Mouse (Mus musculus): ENCODE data around the gene Sipa1l3. TPM values are rescaled to one million over a fixed set of nuclear protein-coding genes. Genes with fewer than 3 reads are reported as not detected.

Sipa1l3 gene
- total RNA-seq, 2 experiments from 2014 or later: 51.3 to 61.8 TPM

- intact Hi-C loops (cut with DNase I): no loop called here
- no peak overlapping the region for H3K4me3 ChIP-seq
- no peak for DNase-seq (ENCODE audit: extremely low spot score in 1 of 2, low spot score in 2 of 2)
- H3K27ac ChIP-seq: no peak overlapping the region
- TF ChIP-seq CTCF (IDR thresholded peaks at IDR 0.05): no peak
Observed at GRCm38 (mm10) chr7:29505337-29506318, 12.8 kb downstream of the Sipa1l3 start.

GRCm38 (mm10) chr7:29504683-29505290 is 13.7 kb downstream of the Sipa1l3 start:
- Histone ChIP-seq H3K27ac (no peak overlapping the region), H3K4me3 (no peak overlapping the region)
- no peak for TF ChIP-seq CTCF (IDR thresholded peaks at IDR 0.05)
- no peak for DNase-seq (ENCODE audit: extremely low spot score in 1 of 2, low spot score in 2 of 2)
- intact Hi-C loops (cut with DNase I): no loop called here

- no peak overlapping the region for H3K4me3 ChIP-seq
- DNase-seq (ENCODE audit: extremely low spot score in 1 of 2, low spot score in 2 of 2): no peak
- intact Hi-C loops (cut with DNase I): no loop called here
- H3K27ac ChIP-seq: no peak overlapping the region
- TF ChIP-seq CTCF (IDR thresholded peaks at IDR 0.05): no peak
Observed at GRCm38 (mm10) chr7:29503616-29504015, 14.8 kb downstream of the Sipa1l3 start.

DNA sequence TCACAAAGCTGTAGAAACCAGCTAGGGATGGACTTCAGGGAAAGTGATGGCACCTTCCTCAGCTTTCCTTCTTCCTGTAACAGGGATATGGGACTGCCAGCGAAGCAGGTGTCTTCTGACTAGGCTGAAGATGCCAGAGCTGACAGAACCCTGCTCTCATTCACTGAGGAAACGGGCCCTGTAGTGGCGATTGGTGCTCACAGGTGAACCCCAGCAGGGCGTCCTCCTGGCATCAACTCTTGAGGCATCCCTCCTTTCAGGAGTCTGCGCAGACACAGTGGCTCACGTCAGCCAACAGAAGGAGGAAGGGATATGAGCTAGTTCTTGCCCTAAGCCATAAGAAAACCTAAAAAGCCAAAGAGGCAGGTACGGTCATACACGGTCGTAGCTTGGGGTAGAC is 17.2 kb downstream of the Sipa1l3 start:
- H3K27ac ChIP-seq: no peak overlapping the region
- intact Hi-C loops (cut with DNase I): no loop called here
- H3K4me3 ChIP-seq: no peak overlapping the region
- no peak for TF ChIP-seq CTCF (IDR thresholded peaks at IDR 0.05)
- DNase-seq (ENCODE audit: extremely low spot score in 1 of 2, low spot score in 2 of 2): no peak

DNA sequence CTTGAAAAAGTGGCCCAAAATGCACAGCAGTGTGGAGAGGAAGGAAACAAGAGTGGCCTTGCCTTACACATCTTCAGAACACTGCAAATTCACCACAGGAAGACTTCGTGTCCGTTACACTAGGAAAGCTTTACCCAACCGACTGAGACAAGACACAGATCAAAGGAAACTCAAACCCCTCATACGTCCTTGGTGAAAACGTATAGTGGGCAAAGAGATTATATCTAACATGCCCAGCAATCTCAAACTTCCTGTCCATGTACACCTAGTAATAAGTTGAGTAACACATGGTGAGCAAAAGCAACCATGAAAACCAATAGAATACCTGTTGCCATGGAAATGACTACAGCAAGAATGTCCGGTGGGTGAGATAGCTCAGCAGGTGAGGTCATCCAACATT is 19.4 kb downstream of the Sipa1l3 start:
- no peak for DNase-seq (ENCODE audit: extremely low spot score in 1 of 2, low spot score in 2 of 2)
- no peak overlapping the region for H3K4me3 ChIP-seq
- intact Hi-C loops (cut with DNase I): no loop called here
- no peak for TF ChIP-seq CTCF (IDR thresholded peaks at IDR 0.05)
- H3K27ac ChIP-seq: no peak overlapping the region

DNA sequence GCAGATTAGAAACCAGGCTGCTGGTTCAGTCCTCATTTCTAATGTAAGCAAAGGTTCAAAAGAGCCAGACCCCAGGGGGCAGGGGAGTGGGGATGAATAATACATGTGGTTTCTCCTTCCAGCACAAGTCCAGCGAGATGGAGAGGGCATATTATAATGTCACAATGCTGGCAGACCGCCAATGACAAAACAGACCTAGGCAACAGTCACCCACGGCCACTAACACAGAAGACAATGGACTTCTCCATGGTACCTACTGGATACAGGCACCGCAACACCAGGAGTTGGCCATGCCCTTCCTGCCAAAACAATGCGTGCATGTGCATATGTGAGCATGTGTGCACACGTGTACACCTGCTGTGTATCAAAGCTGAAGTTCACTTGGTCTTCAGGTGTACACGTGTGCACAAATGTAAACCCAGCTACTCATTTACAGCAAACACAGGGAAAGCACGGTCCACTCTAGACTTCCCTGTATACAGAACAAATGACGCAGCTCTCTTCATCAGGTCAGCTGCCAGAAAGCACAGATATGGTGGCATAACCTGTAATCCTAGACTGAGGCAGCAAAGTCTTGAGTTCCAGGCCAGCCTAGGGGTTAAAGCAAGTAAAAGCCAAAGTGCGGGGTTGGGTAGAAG is 21.4 kb downstream of the Sipa1l3 start:
- H3K27ac ChIP-seq: no peak overlapping the region
- intact Hi-C loops (cut with DNase I): no loop called here
- no peak for DNase-seq (ENCODE audit: extremely low spot score in 1 of 2, low spot score in 2 of 2)
- no peak overlapping the region for H3K4me3 ChIP-seq
- TF ChIP-seq CTCF (IDR thresholded peaks at IDR 0.05): no peak

- intact Hi-C loops (cut with DNase I): no loop called here
- TF ChIP-seq CTCF (IDR thresholded peaks at IDR 0.05): no peak
- no peak for DNase-seq (ENCODE audit: extremely low spot score in 1 of 2, low spot score in 2 of 2)
- Histone ChIP-seq H3K27ac (no peak overlapping the region), H3K4me3 (no peak overlapping the region)
Observed at GRCm38 (mm10) chr7:29496332-29496731, 22.1 kb downstream of the Sipa1l3 start.

GRCm38 (mm10) chr7:29495880-29496279 is 22.6 kb downstream of the Sipa1l3 start:
- no peak for TF ChIP-seq CTCF (IDR thresholded peaks at IDR 0.05)
- no peak overlapping the region for H3K4me3 ChIP-seq
- intact Hi-C loops (cut with DNase I): no loop called here
- DNase-seq (ENCODE audit: extremely low spot score in 1 of 2, low spot score in 2 of 2): no peak
- H3K27ac ChIP-seq: no peak overlapping the region

GRCm38 (mm10) chr7:29494854-29495253 is 23.6 kb downstream of the Sipa1l3 start:
- no peak for DNase-seq (ENCODE audit: extremely low spot score in 1 of 2, low spot score in 2 of 2)
- H3K27ac ChIP-seq: no peak overlapping the region
- H3K4me3 ChIP-seq: no peak overlapping the region
- intact Hi-C loops (cut with DNase I): no loop called here
- no peak for TF ChIP-seq CTCF (IDR thresholded peaks at IDR 0.05)

DNA sequence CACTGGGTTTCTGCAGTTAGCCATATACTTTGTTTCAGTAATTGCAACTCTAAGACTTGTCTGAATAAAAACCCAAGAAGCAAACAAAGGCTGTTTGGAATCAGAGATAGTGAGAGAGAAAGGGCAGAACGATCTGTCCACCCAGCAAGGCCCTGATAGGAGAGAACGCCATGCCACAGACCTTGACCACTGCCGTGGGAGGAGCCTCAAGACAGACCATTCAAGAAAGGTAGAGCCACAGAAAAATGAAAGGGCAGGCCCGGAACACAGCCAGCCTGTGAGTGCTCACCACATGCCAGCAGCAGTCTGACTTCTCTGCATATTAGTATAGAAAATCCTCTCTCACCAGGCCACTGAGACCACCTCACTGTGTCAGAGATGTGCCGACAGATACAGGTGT is 24.4 kb downstream of the Sipa1l3 start:
- H3K4me3 ChIP-seq: no peak overlapping the region
- DNase-seq (ENCODE audit: extremely low spot score in 1 of 2, low spot score in 2 of 2): no peak
- no peak overlapping the region for H3K27ac ChIP-seq
- no peak for TF ChIP-seq CTCF (IDR thresholded peaks at IDR 0.05)
- intact Hi-C loops (cut with DNase I): no loop called here

- Histone ChIP-seq H3K4me3 (no peak overlapping the region), H3K27ac (no peak overlapping the region)
- intact Hi-C loops (cut with DNase I): no loop called here
- no peak for TF ChIP-seq CTCF (IDR thresholded peaks at IDR 0.05)
- DNase-seq (ENCODE audit: extremely low spot score in 1 of 2, low spot score in 2 of 2): no peak
Observed at GRCm38 (mm10) chr7:29492992-29493391, 25.4 kb downstream of the Sipa1l3 start.

GRCm38 (mm10) chr7:29491861-29492260 is 26.6 kb downstream of the Sipa1l3 start:
- Histone ChIP-seq H3K4me3 (no peak overlapping the region), H3K27ac (no peak overlapping the region)
- intact Hi-C loops (cut with DNase I): no loop called here
- no peak for TF ChIP-seq CTCF (IDR thresholded peaks at IDR 0.05)
- no peak for DNase-seq (ENCODE audit: extremely low spot score in 1 of 2, low spot score in 2 of 2)

All from left cerebral cortex, adult 2 months (tissue).